Mouse (Mus musculus) T-helper 1 cell (primary cell): ENCODE measurements around the gene Gm28230.

ENCODE experiments used
- in situ Hi-C: fragments of 300-600 bp; cut with MboI, MseI; formaldehyde crosslinking; loops from one replicate; pipeline ENCODE4 v1.15.1; 2025; ENCODE audit warnings: high pct_unique_total_duplicates

Gene Gm28230

GRCm38 (mm10) chr2:74726551-74726950, at the start of gene Gm28230:
Gm28230 (plus strand) TSS chr2:74726728.
- in situ Hi-C loops, result loop anchor here (10.0 kb wide), 1 partner anchor 578 kb away; no protein-coding TSS in a partner anchor

- in situ Hi-C loops, result no loop called here
Observed at GRCm38 (mm10) chr2:74677106-74677505, 49.4 kb upstream of the Gm28230 start.

GRCm38 (mm10) chr2:74678891-74679595, 47.5 kb upstream of the Gm28230 start, which contains the start of gene Hoxd11:
Hoxd11 (plus strand) TSS chr2:74679557.
- in situ Hi-C loops, result no loop called here

- in situ Hi-C loops, result no loop called here
Observed at GRCm38 (mm10) chr2:74679596-74679971, 46.9 kb upstream of the Gm28230 start.

- in situ Hi-C loops, result loop anchor here (10.0 kb wide), 1 partner anchor 1095 kb away; the partner anchor contains the start of gene Chrna1
Observed at GRCm38 (mm10) chr2:74679980-74680379, 46.5 kb upstream of the Gm28230 start.

GRCm38 (mm10) chr2:74680561-74681398, 45.7 kb upstream of the Gm28230 start:
- in situ Hi-C loops, result loop anchor here (10.0 kb wide), 1 partner anchor 1096 kb away; the partner anchor contains the start of gene Chrna1

GRCm38 (mm10) chr2:74681594-74682531, 44.7 kb upstream of the Gm28230 start:
- in situ Hi-C loops, result loop anchor here (10.0 kb wide), 1 partner anchor 1097 kb away; the partner anchor contains the start of gene Chrna1

- in situ Hi-C loops, result loop anchor here (10.0 kb wide), 1 partner anchor 1098 kb away; the partner anchor contains the start of gene Chrna1
Observed at GRCm38 (mm10) chr2:74682796-74683195, 43.7 kb upstream of the Gm28230 start.

GRCm38 (mm10) chr2:74683471-74683951, 43.0 kb upstream of the Gm28230 start:
- in situ Hi-C loops, result loop anchor here (10.0 kb wide), 1 partner anchor 1099 kb away; the partner anchor contains the start of gene Chrna1

GRCm38 (mm10) chr2:74684106-74684505, 42.4 kb upstream of the Gm28230 start:
- in situ Hi-C loops, result loop anchor here (10.0 kb wide), 1 partner anchor 1099 kb away; the partner anchor contains the start of gene Chrna1

GRCm38 (mm10) chr2:74685059-74685603, 41.4 kb upstream of the Gm28230 start:
- in situ Hi-C loops, result loop anchor here (10.0 kb wide), 1 partner anchor 1100 kb away; the partner anchor contains the start of gene Chrna1

- in situ Hi-C loops, result loop anchor here (10.0 kb wide), 1 partner anchor 1102 kb away; the partner anchor contains the start of gene Chrna1
Observed at GRCm38 (mm10) chr2:74686301-74686987, 40.1 kb upstream of the Gm28230 start.

- in situ Hi-C loops, result loop anchor here (10.0 kb wide), 1 partner anchor 1102 kb away; the partner anchor contains the start of gene Chrna1
Observed at GRCm38 (mm10) chr2:74686988-74687697, 39.4 kb upstream of the Gm28230 start.

- in situ Hi-C loops, result loop anchor here (10.0 kb wide), 1 partner anchor 1103 kb away; the partner anchor contains the start of gene Chrna1
Observed at GRCm38 (mm10) chr2:74687698-74688555, 38.6 kb upstream of the Gm28230 start.

- in situ Hi-C loops, result loop anchor here (10.0 kb wide), 1 partner anchor 1104 kb away; the partner anchor contains the start of gene Chrna1
Observed at GRCm38 (mm10) chr2:74688795-74689573, 37.5 kb upstream of the Gm28230 start.

- in situ Hi-C loops, result loop anchor here (5.0 to 10.0 kb wide), 3 partner anchors 48 to 1105 kb away; partner anchors contain the start of gene Chrna1
Observed at GRCm38 (mm10) chr2:74689574-74690337, 36.8 kb upstream of the Gm28230 start.
